Mouse (Mus musculus) G1E (cell line): ENCODE measurements around the gene Armc5. TPM values are rescaled to one million over a fixed set of nuclear protein-coding genes. Genes with fewer than 3 reads are reported as not detected.

ENCODE experiments used
- ATAC-seq: 2 replicates; pipeline ENCODE4 v1.8.0; 2016; ENCODE audit warnings: mild to moderate bottlenecking; ENCODE audit not compliant: insufficient number of reproducible peaks, poor library complexity, low FRiP score, severe bottlenecking; ENCODE audit errors: extremely low read depth
- DNase-seq: peaks from one replicate; pipeline ENCODE4 v3.0.0; 2012; ENCODE audit warnings: low spot score
- H3K27me3 ChIP-seq: 2 replicates; pipeline ENCODE4 v1.6.1; 2012; ENCODE audit warnings: mild to moderate bottlenecking, low read length, inconsistent platforms; ENCODE audit not compliant: insufficient read depth
- H3K36me3 ChIP-seq: replicated peaks from 2 replicates; pipeline ENCODE3; 2012; ENCODE audit warnings: mild to moderate bottlenecking, inconsistent platforms
- H3K4me1 ChIP-seq: 2 replicates; pipeline ENCODE4 v1.6.1; 2012; ENCODE audit warnings: low read depth, low read length, inconsistent platforms, mixed read lengths; ENCODE audit not compliant: insufficient read depth
- H3K4me3 ChIP-seq: 2 replicates; pipeline ENCODE4 v1.5.1; 2012; ENCODE audit warnings: low read depth, mild to moderate bottlenecking, inconsistent platforms, low read length, moderate library complexity, mixed read lengths
- H3K9me3 ChIP-seq: replicated peaks from 2 replicates; pipeline ENCODE4 v1.6.1; 2012; ENCODE audit warnings: inconsistent platforms
- CTCF ChIP-seq: IDR thresholded peaks from 2 replicates; pipeline ENCODE4 v1.5.1; 2012; ENCODE audit warnings: low read depth, low read length, inconsistent platforms, mixed read lengths
- GATA1 ChIP-seq: IDR thresholded peaks from 2 replicates; pipeline ENCODE4 v1.6.1; 2012; ENCODE audit warnings: borderline replicate concordance, low read length, inconsistent platforms, mixed read lengths
- GATA2 ChIP-seq: IDR thresholded peaks from 2 replicates; pipeline ENCODE4 v1.6.1; 2012; ENCODE audit warnings: low read depth, low read length, inconsistent platforms, borderline replicate concordance
- POLR2AphosphoS5 ChIP-seq: IDR thresholded peaks from 2 replicates; pipeline ENCODE4 v1.6.1; 2012; ENCODE audit warnings: low read depth, low read length, inconsistent platforms; ENCODE audit not compliant: insufficient replicate concordance
- TAL1 ChIP-seq: conservative IDR thresholded peaks from 2 replicates; pipeline ENCODE4 v1.6.1; 2012; ENCODE audit warnings: low read depth, low read length, inconsistent platforms, mixed read lengths
- polyA plus RNA-seq: library from polyadenylated mRNA; stranded (reverse); fragments of >175 nt; gene quantifications from 2 replicates; pipeline ENCODE4 v1.2.3, GENCODE M21; 2012
- total RNA-seq, 2 experiments: library from RNA; stranded (forward) in 1 of 2; stranded (reverse) in 1 of 2; fragments of 200-1000 nt in 1 of 2; fragments of >200 nt in 1 of 2; fragmentation: Nextera tagmentation in 1 of 2; gene quantifications; 2 replicates each; pipeline ENCODE4 v1.2.3; 2014 to 2017

Gene Armc5
- total and polyA plus RNA-seq, 3 experiments: 5.6 to 22.8 (median 10.2) TPM

DNA sequence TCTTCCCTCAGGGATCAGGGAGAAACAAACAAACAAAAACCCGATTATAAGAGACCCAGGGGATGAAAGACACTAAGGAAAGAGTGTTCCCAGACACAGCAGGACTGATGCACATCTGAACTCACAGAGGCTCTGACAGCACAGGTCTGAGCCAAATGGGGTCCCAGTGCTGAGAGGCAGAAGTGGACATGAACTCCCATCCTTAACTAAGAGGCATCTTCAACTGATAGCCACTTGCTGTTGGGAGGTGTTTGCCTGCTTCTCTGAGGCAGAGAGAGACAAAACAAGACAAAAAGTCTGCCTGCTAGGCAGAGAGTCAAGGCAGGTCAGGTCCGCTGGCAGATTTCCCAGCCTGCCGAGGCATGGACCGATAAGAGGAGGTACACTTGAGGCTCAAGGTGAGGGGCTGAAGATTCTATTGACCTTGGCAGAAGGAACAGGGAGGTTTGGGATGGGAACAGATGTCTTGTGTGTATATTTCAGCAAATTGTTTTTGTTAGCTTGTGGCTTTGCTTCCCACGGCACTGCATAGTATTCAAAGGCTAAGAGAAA, 19.7 kb downstream of the Armc5 start:
- Histone ChIP-seq H3K27me3 (peaks cover 26% of the 10 kb centered on the region), H3K9me3 (no peaks in the 10 kb centered on the region), H3K36me3 (no peaks in the 10 kb centered on the region), H3K4me3 (no peak overlapping the region), H3K4me1 (peaks cover 31% of the 10 kb centered on the region)
- ATAC-seq: no peak
- no peak for DNase-seq
- no peak for TF ChIP-seq GATA1
- no peak for TF ChIP-seq CTCF
- TF ChIP-seq GATA2: no peak
- TF ChIP-seq TAL1: no peak

DNA sequence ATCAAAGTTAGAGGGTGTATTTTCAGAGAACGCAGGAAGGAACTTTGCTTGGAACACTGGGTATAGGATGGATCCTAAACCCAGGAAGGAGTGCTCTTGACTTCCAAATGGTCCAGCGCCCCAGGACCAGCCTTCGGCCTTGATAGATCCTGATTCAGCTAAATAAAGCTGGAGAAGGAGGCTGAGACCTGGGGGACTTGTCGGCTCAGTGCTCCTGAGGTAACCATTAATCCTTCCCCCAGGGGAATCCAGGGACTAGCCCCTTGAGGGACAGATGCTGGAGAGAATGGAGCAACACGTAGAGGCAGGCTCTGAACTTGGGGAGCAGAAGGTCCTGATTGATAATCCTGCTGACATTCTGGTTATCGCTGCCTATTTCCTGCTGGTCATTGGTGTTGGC, 28.3 kb downstream of the Armc5 start, which contains the start of gene Slc5a2:
Gene Slc5a2, plus strand, starts transcription at position 247 of the 400 bp plus-strand sequence.
- Histone ChIP-seq H3K4me3 (no peak within 1 kb of the TSS), H3K9me3 (no peaks in the 10 kb centered on the region), H3K4me1 (peaks cover 6% of the 10 kb centered on the region), H3K36me3 (peaks cover 4% of the 10 kb centered on the region), H3K27me3 (peaks cover 23% of the 10 kb centered on the region)
- DNase-seq (no peak), ATAC-seq (no peak)
- TF ChIP-seq CTCF: no peak
- no peak for TF ChIP-seq POLR2AphosphoS5
- TF ChIP-seq TAL1: no peak
- no peak for TF ChIP-seq GATA2

DNA sequence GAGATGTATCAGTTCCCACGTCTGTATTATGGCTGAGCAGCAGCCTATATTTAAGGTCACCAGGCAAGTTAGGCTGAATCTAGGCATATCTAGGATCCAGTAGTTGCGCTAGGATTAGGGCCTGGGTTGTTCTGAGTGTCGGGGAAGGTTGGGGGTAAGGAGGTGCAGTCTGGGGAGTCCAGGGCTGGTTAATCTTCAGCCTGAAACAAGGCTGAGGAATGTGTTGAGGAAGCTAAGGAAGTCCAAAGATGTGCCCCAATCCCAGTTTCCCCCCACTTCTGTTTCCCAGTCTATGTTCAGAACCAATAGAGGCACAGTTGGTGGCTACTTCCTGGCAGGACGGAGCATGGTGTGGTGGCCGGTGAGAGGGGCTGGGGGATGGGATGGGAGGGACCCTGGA, 28.9 kb downstream of the Armc5 start:
- ATAC-seq (no peak), DNase-seq (no peak)
- no peak for TF ChIP-seq POLR2AphosphoS5
- TF ChIP-seq GATA1: no peak
- TF ChIP-seq GATA2: no peak
- TF ChIP-seq CTCF: no peak
- Histone ChIP-seq H3K9me3 (no peaks in the 10 kb centered on the region), H3K27me3 (peaks cover 23% of the 10 kb centered on the region), H3K36me3 (peaks cover 11% of the 10 kb centered on the region), H3K4me3 (no peak overlapping the region), H3K4me1 (peaks cover 9% of the 10 kb centered on the region)

DNA sequence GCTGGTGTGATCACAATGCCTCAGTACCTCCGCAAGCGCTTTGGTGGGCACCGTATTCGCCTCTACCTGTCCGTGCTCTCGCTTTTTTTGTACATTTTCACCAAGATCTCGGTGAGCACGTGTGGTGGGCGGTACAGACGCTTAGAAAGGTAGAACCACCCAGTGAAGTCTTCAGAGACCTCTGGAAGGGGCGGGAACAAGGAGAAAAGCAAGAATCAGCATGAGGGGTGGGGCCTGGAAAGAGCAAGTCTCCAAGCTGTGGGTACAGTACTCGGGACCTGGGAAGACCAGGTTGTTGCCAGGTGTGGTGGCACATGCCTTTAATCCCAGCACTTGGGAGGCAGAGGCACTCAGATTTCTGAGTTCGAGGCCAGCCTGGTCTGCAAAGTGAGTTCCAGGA, 30.2 kb downstream of the Armc5 start:
- H3K4me1 ChIP-seq: peaks cover 6% of the 10 kb centered on the region
- no peak for DNase-seq
- no peak for ATAC-seq
- H3K27me3 ChIP-seq: peaks cover 23% of the 10 kb centered on the region
- peaks cover 24% of the 10 kb centered on the region for H3K36me3 ChIP-seq
- no peaks in the 10 kb centered on the region for H3K9me3 ChIP-seq
- no peak overlapping the region for H3K4me3 ChIP-seq
- TF ChIP-seq CTCF: no peak
- TF ChIP-seq TAL1: no peak
- no peak for TF ChIP-seq POLR2AphosphoS5
- no peak for TF ChIP-seq GATA2

DNA sequence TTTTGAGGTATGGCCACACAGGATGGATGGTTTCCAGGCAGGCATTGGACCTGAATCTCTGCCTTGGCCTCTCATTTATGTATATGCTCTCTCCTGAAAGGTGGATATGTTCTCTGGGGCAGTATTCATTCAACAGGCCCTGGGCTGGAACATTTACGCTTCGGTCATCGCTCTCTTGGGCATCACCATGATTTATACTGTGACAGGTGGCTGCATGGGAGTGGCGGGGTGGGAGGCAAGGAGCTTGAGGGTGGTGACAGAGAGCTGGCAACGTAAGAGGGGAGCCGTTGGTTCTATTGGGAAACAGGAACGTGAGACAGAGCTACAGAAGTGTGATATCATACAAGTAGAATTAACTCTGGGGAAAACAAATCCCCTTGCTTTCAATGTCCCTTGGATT, 30.7 kb downstream of the Armc5 start:
- Histone ChIP-seq H3K4me3 (no peak overlapping the region), H3K27me3 (peaks cover 21% of the 10 kb centered on the region), H3K4me1 (peaks cover 6% of the 10 kb centered on the region), H3K9me3 (no peaks in the 10 kb centered on the region), H3K36me3 (peaks cover 28% of the 10 kb centered on the region)
- no peak for DNase-seq
- no peak for ATAC-seq
- TF ChIP-seq CTCF (no peak), TAL1 (no peak)

DNA sequence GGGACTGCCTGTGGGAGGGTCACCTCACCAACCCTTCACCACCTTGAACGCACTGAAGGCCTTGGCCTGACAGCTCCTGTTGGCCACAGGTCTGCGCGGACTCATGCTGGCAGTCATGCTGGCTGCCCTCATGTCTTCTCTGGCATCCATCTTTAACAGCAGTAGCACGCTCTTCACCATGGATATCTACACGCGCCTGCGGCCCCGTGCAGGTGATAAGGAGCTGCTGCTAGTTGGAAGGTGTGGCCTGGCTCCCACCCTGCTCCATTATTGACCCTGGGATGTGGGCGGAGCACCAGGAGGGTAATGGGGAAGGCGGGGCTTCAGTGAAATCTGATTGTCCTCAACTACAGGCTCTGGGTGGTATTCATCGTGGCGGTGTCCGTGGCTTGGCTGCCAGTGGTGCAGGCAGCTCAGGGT, 33.3 kb downstream of the Armc5 start:
- Histone ChIP-seq H3K4me1 (peaks cover 10% of the 10 kb centered on the region), H3K9me3 (no peaks in the 10 kb centered on the region), H3K27me3 (peaks cover 14% of the 10 kb centered on the region), H3K4me3 (no peak overlapping the region), H3K36me3 (peaks cover 54% of the 10 kb centered on the region)
- DNase-seq (no peak), ATAC-seq (no peak)
- TF ChIP-seq TAL1: no peak
- no peak for TF ChIP-seq CTCF
- no peak for TF ChIP-seq POLR2AphosphoS5
- TF ChIP-seq GATA2: no peak
- TF ChIP-seq GATA1: no peak

DNA sequence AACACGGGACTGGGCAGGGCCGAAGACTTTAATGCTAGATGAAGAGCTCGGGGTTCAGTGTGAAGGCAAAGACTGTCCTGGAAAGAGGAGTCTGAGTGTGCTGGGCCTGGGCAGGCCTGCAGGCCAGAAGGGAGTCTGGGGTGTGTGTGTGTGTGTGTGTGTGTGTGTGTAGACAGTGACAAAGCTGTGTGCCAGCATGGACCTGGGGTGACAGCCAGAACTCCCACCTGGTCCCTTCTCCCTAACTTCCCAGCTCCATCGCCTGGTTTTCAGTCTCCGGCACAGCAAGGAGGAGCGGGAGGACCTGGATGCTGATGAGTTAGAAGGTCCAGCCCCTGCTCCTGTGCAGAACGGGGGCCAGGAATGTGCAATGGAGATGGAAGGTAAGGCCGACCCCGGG, 34.4 kb downstream of the Armc5 start:
- Histone ChIP-seq H3K4me3 (no peak overlapping the region), H3K36me3 (peaks cover 65% of the 10 kb centered on the region), H3K4me1 (peaks cover 10% of the 10 kb centered on the region), H3K9me3 (no peaks in the 10 kb centered on the region), H3K27me3 (peaks cover 7% of the 10 kb centered on the region; the same call in 1 of the 2 replicates)
- TF ChIP-seq GATA1 (no peak), POLR2AphosphoS5 (no peak), TAL1 (no peak), GATA2 (no peak), CTCF (no peak)
- DNase-seq: no peak
- ATAC-seq: no peak
